ENCODE assay signal across 9 mouse cellular contexts in genomic region chrX:103551304-103551703, GRCm38 (mm10).
DNase-seq lines count a peak whose midpoint lies in the region; TF ChIP-seq lines count a peak whose summit lies in the region.
"Had no signal": no experiment of that assay in that cellular context is flagged by ENCODE, and none has a peak within 500 bp of the region (broad histone marks: within the 10 kb centered on the region; RNA-seq: fewer than 3 reads in every experiment).

No protein-coding gene starts in this region.

- H3K4me1 ChIP-seq in olfactory bulb, adult 2 months (ENCODE audit: control insufficient read depth, insufficient read depth, low read length): peaks cover 15% of the 10 kb centered on the region

- H3K27ac ChIP-seq in layer of hippocampus, adult 2 months: peak overlapping the region; percentile 78
- peak overlapping the region; percentile 46 for H3K27ac ChIP-seq in olfactory bulb, adult 2 months (ENCODE audit: insufficient read depth, low read depth, low read length)
- H3K27ac ChIP-seq: stomach, embryonic 15.5 days had no signal

- H3K4me3 ChIP-seq in layer of hippocampus, adult 2 months: no peak overlapping the region
- H3K4me3 ChIP-seq in olfactory bulb, adult 2 months (ENCODE audit: insufficient read depth, low read depth, low read length): no peak overlapping the region
- H3K4me3 ChIP-seq: stomach, embryonic 15.5 days had no signal

- peak; percentile 28 to 32 for DNase-seq in cerebellum, postnatal 14 days
- no peak for DNase-seq in cerebellum, adult 11-12 months
- peak; percentile 75 for DNase-seq in NIH3T3 (ENCODE audit: low read depth)
- DNase-seq in heart, adult 8-10 months (ENCODE audit: low spot score): peak; percentile 54
- peak; percentile 38 to 55 for DNase-seq in layer of hippocampus, adult 2 months (ENCODE audit: low spot score in 2 of 2)
- DNase-seq in thymus, postnatal 25 days: no peak
- no peak for DNase-seq in T-cell, adult 2 months (ENCODE audit: low spot score)

- 36% methylated on average over 14 of the region's 14 CpGs for WGBS in olfactory bulb, adult 2 months

- TF ChIP-seq POLR2A in olfactory bulb, adult 2 months (IDR thresholded peaks at IDR 0.05; ENCODE audit: insufficient read depth, low read depth, low read length): no peak

- no peak for TF ChIP-seq CTCF in layer of hippocampus, adult 2 months (conservative IDR thresholded peaks at IDR 0.05)
- TF ChIP-seq CTCF in olfactory bulb, adult 2 months (IDR thresholded peaks at IDR 0.05; ENCODE audit: insufficient read depth, low read depth, low read length): no peak

Comparison
In these comparisons a context has a peak if more than half of its experiments do, and no peak if none do; other contexts are left out.
1. DNase-seq: peak in cerebellum, postnatal 14 days (2 of 2), NIH3T3 (single experiment), heart, adult 8-10 months (single experiment) and layer of hippocampus, adult 2 months (2 of 2); none in cerebellum, adult 11-12 months (single experiment), thymus, postnatal 25 days (single experiment) and T-cell, adult 2 months (single experiment).